Mouse (Mus musculus) ES-E14 (cell line): Measurements from ENCODE around the gene Dnah14. TPM values are rescaled to one million over a fixed set of nuclear protein-coding genes. Genes with fewer than 3 reads are reported as not detected.
A peak's percentile ranks its signal among the peaks of the same experiment; 100 is the strongest.

Source experiments
- DNase-seq: peaks from one replicate; pipeline ENCODE4 v3.0.0-alpha.2; 2013; ENCODE audit warnings: low read depth, low spot score
- H3K27ac ChIP-seq: 2 replicates; pipeline ENCODE4 v1.5.1; 2012; ENCODE audit warnings: low read depth, mild to moderate bottlenecking, low read length, moderate library complexity, mixed read lengths; ENCODE audit not compliant: poor library complexity, insufficient read depth, severe bottlenecking
- H3K36me3 ChIP-seq: 2 replicates; pipeline ENCODE4 v1.6.1; 2012; ENCODE audit warnings: mild to moderate bottlenecking, low read length, moderate library complexity, mixed read lengths; ENCODE audit not compliant: control insufficient read depth, poor library complexity, insufficient read depth, severe bottlenecking
- H3K4me1 ChIP-seq, 2 experiments: fragments of 150-350 bp in 1 of 2; sonication (generic) in 1 of 2; 2 replicates each; pipeline ENCODE4 v1.6.1; 2012; ENCODE audit warnings: low read length in 2 of 2, mild to moderate bottlenecking in 1 of 2, mixed read lengths in 1 of 2; ENCODE audit not compliant: control insufficient read depth in 2 of 2, insufficient read depth in 2 of 2, poor library complexity in 1 of 2
- H3K4me3 ChIP-seq, 2 experiments: fragments of 150-350 bp in 1 of 2; sonication (generic) in 1 of 2; 2 replicates each; pipeline ENCODE4 v1.5.1; 2012; ENCODE audit warnings: low read length in 2 of 2, low read depth in 1 of 2, mild to moderate bottlenecking in 1 of 2, mixed read lengths in 1 of 2; ENCODE audit not compliant: insufficient read depth in 1 of 2, poor library complexity in 1 of 2, severe bottlenecking in 1 of 2
- H3K9ac ChIP-seq: 2 replicates; pipeline ENCODE4 v1.6.1; 2012; ENCODE audit warnings: low read depth, mild to moderate bottlenecking, low read length, mixed read lengths; ENCODE audit not compliant: poor library complexity, insufficient read depth, severe bottlenecking
- H3K9me3 ChIP-seq: fragments of 150-350 bp; sonication (generic); 2 replicates; pipeline ENCODE4 v1.6.1; 2012; ENCODE audit warnings: low read depth, mild to moderate bottlenecking, low read length; ENCODE audit not compliant: control insufficient read depth, insufficient read depth
- CHD2 ChIP-seq: IDR thresholded peaks from 2 replicates; pipeline ENCODE4 v1.6.1; 2014; ENCODE audit warnings: mild to moderate bottlenecking, low read depth, low read length, inconsistent platforms
- HCFC1 ChIP-seq: IDR thresholded peaks from 2 replicates; pipeline ENCODE4 v1.6.1; 2012; ENCODE audit warnings: low read length, inconsistent platforms, borderline replicate concordance; ENCODE audit not compliant: insufficient read depth
- MAFK ChIP-seq: IDR thresholded peaks from 2 replicates; pipeline ENCODE4 v1.6.1; 2014; ENCODE audit warnings: mild to moderate bottlenecking, low read depth, low read length, inconsistent platforms; ENCODE audit not compliant: insufficient read depth
- ZC3H11A ChIP-seq: IDR thresholded peaks from 2 replicates; pipeline ENCODE4 v1.6.1; 2012; ENCODE audit warnings: low read depth, mild to moderate bottlenecking, inconsistent platforms, low read length, borderline replicate concordance
- ZNF384 ChIP-seq: IDR thresholded peaks from 2 replicates; pipeline ENCODE4 v1.6.1; 2012; ENCODE audit warnings: low read depth, low read length, inconsistent platforms
- in situ Hi-C, 2 experiments: fragments of 600-800 bp; cut with MboI; formaldehyde crosslinking; loops; one replicate each; pipeline ENCODE4 v1.15.1; 2025; ENCODE audit warnings: low sequenced_read_pairs in 2 of 2, inconsistent platforms in 1 of 2; ENCODE audit not compliant: unreplicated experiment in 2 of 2
- total RNA-seq: library from RNA; depleted of rRNA; stranded (reverse); fragments of 300-350 nt; gene quantifications from 2 replicates; pipeline ENCODE4 v1.2.3, GENCODE M21; 2012

Dnah14 gene
- total RNA-seq, 1 experiment: 1.9 TPM

DNA sequence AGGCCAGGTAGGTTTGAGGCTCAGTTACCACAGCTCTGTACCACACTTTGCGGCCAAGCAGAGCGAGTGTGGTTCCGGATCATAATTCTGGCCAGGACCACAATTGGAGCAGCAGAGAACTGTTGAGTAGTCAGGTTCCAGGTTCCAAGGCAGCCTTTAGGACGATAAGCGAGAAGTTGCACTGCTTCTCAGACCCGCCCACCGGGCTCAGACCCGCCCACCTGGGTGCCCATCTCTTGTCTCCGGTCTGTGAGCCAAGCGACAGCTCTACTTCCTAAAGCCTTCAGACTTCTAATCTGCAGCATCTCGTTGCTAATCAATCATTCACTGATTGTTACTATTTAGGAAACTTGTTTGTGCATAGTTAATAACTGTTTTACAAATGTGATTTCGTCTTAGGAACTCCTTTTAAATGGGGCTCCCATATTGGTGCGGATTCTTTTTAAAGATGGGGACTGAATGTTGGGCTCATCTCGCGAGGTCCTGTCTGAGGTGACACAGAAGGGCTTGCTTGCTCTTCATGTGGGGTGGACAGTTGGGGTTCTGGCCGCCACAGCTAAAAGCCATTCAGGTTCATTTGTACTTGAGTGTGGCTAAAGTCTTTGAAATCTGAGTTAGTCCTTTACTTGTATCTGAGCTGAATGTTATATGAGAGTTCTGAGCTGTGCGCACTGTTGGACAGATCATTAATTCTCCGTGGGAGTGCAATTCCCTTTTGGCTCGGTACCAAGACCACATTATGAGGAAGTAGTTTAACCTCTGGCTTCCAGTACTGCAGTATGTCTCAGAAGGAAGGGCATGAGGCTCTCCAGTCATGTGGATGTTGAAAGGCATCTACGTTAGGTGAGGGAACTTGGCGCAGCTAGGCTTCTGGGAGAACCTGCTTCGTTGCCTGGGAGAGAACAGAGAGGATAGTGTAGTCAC is 36.3 kb upstream of the Dnah14 start:
- Histone ChIP-seq H3K4me1 (no peaks in the 10 kb centered on the region), H3K36me3 (no peaks in the 10 kb centered on the region), H3K27ac (no peak overlapping the region), H3K9me3 (no peaks in the 10 kb centered on the region), H3K9ac (no peak overlapping the region), H3K4me3 (no peak overlapping the region)
- in situ Hi-C loops: no loop called here
- no peak for DNase-seq
- TF ChIP-seq HCFC1 (no peak), MAFK (no peak), CHD2 (no peak), ZNF384 (no peak), ZC3H11A (no peak)

DNA sequence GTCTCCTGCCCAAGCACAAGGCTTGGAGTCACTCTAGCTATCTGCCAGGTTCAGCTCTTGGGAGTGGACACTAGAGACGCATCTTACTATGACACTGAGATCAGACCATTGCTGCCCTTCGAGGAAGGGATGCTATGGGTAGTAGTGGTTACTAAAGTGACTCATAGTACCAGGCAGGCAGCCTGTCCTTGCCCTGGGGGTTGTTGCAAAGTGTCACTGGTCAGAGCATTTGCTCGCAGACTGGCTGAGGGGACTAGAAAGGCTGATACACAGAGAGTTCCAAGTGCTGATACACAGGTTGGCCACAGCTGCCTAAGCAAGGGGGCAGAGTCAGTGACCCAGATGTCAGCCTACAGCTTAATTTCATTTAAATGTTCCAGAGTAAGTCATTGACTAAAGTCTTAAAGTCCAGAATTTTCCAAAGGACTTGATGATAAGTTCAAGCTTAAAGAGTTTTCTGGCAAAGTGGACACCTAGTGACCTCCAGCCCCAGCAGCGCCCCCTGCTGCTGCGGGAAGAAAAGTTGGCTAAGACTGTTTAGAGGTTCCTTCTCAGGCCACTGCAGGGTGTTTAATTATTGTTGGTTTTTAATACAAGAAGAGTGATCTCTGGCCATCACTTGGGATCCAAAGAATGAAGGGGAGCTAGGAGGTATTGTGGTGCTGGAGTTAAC is 32.5 kb upstream of the Dnah14 start:
- Histone ChIP-seq H3K4me3 (no peak overlapping the region), H3K9ac (no peak overlapping the region), H3K27ac (no peak overlapping the region), H3K9me3 (no peaks in the 10 kb centered on the region), H3K36me3 (no peaks in the 10 kb centered on the region), H3K4me1 (no peaks in the 10 kb centered on the region)
- TF ChIP-seq ZNF384 (no peak), HCFC1 (no peak), ZC3H11A (no peak), CHD2 (no peak), MAFK (no peak)
- in situ Hi-C loops: no loop called here
- DNase-seq: no peak

DNA sequence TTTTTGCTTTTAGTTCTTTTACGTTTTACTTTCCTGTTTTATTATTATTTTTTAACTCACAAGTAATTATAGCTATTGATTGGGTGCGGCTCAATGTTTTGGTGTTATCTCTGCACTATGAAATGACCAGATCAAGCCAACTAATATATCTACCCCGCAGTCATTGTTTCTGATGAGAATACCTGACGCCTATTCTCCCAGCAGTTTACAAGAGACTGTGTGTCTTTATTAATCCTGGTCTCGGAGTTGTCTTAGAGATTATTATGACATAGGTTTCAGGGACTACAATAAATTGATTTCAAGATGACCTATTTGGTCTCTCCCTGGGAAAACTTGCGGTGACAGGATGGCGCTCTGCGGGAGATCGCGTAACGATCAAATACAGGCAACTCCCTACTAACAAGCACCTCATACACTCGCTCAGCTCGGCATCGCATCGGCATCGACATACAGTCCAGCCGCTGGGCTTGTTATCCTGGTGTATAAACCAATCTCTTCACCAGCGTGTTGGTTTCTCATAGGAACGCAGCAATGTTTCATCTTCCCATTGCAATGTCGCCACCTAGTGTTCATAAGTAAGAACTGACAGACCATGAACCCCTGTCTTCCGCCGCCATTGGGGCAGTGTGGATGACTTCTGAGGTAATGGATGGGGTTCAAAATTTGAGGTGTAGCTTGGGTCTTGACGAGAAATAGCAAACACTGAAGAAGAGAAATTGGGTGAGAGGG is 31.2 kb upstream of the Dnah14 start:
- H3K4me3 ChIP-seq: no peak overlapping the region
- peak; percentile 62 for DNase-seq
- in situ Hi-C loops: no loop called here

DNA sequence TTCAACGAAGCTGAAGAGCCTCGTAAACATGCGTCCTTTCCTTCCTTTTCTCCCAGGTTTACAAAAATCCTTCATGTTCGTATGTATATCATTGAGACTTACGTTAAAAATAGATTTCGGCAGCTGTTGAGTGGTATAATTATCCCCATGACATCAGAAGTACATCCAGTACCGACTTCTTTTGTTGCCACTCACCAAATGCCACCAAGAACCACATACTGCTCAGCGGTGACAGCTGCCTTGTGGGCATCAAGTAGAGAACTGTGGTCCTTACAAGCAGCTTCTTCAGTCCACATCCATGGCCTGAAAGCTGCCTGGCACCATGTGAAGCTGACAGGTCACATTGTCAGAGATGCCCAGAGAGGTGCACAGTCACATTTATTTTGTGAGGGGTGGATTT is 26.4 kb upstream of the Dnah14 start:
- no peak for TF ChIP-seq ZNF384
- no peak for TF ChIP-seq HCFC1
- TF ChIP-seq CHD2: no peak
- TF ChIP-seq MAFK: no peak
- no peak for TF ChIP-seq ZC3H11A
- Histone ChIP-seq H3K4me1 (no peaks in the 10 kb centered on the region), H3K36me3 (no peaks in the 10 kb centered on the region), H3K9ac (no peak overlapping the region), H3K9me3 (no peaks in the 10 kb centered on the region), H3K4me3 (no peak overlapping the region), H3K27ac (no peak overlapping the region)
- no peak for DNase-seq
- in situ Hi-C loops: no loop called here

More for the DNA sequence above, 31.2 kb upstream of the Dnah14 start:
- 0 out of 2 replicates have a peak, but pooled peaks have one; percentile 1 for TF ChIP-seq MAFK
- no peak for TF ChIP-seq ZNF384
- TF ChIP-seq ZC3H11A: peak; percentile 82
- no peaks in the 10 kb centered on the region for H3K9me3 ChIP-seq
- no peaks in the 10 kb centered on the region for H3K4me1 ChIP-seq
- H3K27ac ChIP-seq: no peak overlapping the region
- H3K36me3 ChIP-seq: no peaks in the 10 kb centered on the region
- no peak overlapping the region for H3K9ac ChIP-seq
